Mouse (Mus musculus): ENCODE results near the gene Ddx39. TPM values are rescaled to one million over a fixed set of nuclear protein-coding genes. Genes with fewer than 3 reads are reported as not detected.
A peak's percentile ranks its signal among the peaks of the same experiment; 100 is the strongest.

The Ddx39 gene
- polyA plus RNA-seq, 1 experiment from 2014 or later: 191 TPM

GRCm38 (mm10) chr8:83706411-83706810 lies 8.6 kb upstream of the Ddx39 start:
- Histone ChIP-seq H3K9ac (replicated peaks; ENCODE audit: low read length) (no peak overlapping the region), H3K27ac (replicated peaks; ENCODE audit: low read depth, low read length) (no peak overlapping the region), H3K4me1 (ENCODE audit: control insufficient read depth, insufficient read depth, low read length) (no peaks in the 10 kb centered on the region), H3K36me3 (replicated peaks; ENCODE audit: control insufficient read depth, insufficient read depth, low read depth, low read length) (no peaks in the 10 kb centered on the region), H3K27me3 (ENCODE audit: control insufficient read depth, insufficient read depth, low read length) (no peaks in the 10 kb centered on the region), H3K9me3 (replicated peaks; ENCODE audit: control insufficient read depth, low read length) (no peaks in the 10 kb centered on the region), H3K4me3 (ENCODE audit: low read depth, low read length) (no peak overlapping the region), H3K4me2 (ENCODE audit: low read depth, low read length) (no peak overlapping the region)
- DNase-seq (ENCODE audit: low spot score) (no peak), ATAC-seq (replicated peaks; ENCODE audit: insufficient number of reproducible peaks, low FRiP score, low TSS enrichment, low read depth) (no peak)
- 62% methylated on average over 5 of the region's 5 CpGs for WGBS

GRCm38 (mm10) chr8:83707554-83707953 lies 7.4 kb upstream of the Ddx39 start:
- no peak for DNase-seq (ENCODE audit: low spot score)

GRCm38 (mm10) chr8:83714676-83715030 lies 324 bp upstream of the Ddx39 start:
- Histone ChIP-seq H3K4me2 (ENCODE audit: low read depth, low read length) (peak overlapping the region; percentile 11), H3K4me3 (ENCODE audit: low read depth, low read length) (peak overlapping the region; percentile 96), H3K4me1 (ENCODE audit: control insufficient read depth, insufficient read depth, low read length) (no peaks in the 10 kb centered on the region; the same call in 1 of the 2 replicates), H3K9ac (replicated peaks; ENCODE audit: low read length) (no peak overlapping the region; the same call in 1 of the 2 replicates), H3K9me3 (replicated peaks; ENCODE audit: control insufficient read depth, low read length) (no peaks in the 10 kb centered on the region), H3K27ac (replicated peaks; ENCODE audit: low read depth, low read length) (no peak overlapping the region), H3K36me3 (replicated peaks; ENCODE audit: control insufficient read depth, insufficient read depth, low read depth, low read length) (no peaks in the 10 kb centered on the region; the same call in 1 of the 2 replicates), H3K27me3 (ENCODE audit: control insufficient read depth, insufficient read depth, low read length) (no peaks in the 10 kb centered on the region)
- WGBS: 17% methylated on average over 8 of the region's 8 CpGs
- peak; percentile 40; the same call in 1 of the 2 replicates for ATAC-seq (replicated peaks; ENCODE audit: insufficient number of reproducible peaks, low FRiP score, low TSS enrichment, low read depth)
- no peak for DNase-seq (ENCODE audit: low spot score)

More at GRCm38 (mm10) chr8:83707554-83707953, 7.4 kb upstream of the Ddx39 start:
- H3K36me3 ChIP-seq (replicated peaks; ENCODE audit: control insufficient read depth, insufficient read depth, low read depth, low read length): no peaks in the 10 kb centered on the region
- no peaks in the 10 kb centered on the region for H3K4me1 ChIP-seq (ENCODE audit: control insufficient read depth, insufficient read depth, low read length)
- ATAC-seq (replicated peaks; ENCODE audit: insufficient number of reproducible peaks, low FRiP score, low TSS enrichment, low read depth): no peak
- WGBS: 79% methylated on average over 8 of the region's 8 CpGs
- no peak overlapping the region for H3K27ac ChIP-seq (replicated peaks; ENCODE audit: low read depth, low read length)
- no peaks in the 10 kb centered on the region for H3K9me3 ChIP-seq (replicated peaks; ENCODE audit: control insufficient read depth, low read length)
- H3K9ac ChIP-seq (replicated peaks; ENCODE audit: low read length): no peak overlapping the region
- no peaks in the 10 kb centered on the region for H3K27me3 ChIP-seq (ENCODE audit: control insufficient read depth, insufficient read depth, low read length)
- H3K4me3 ChIP-seq (ENCODE audit: low read depth, low read length): no peak overlapping the region
- no peak overlapping the region for H3K4me2 ChIP-seq (ENCODE audit: low read depth, low read length)

- H3K27ac ChIP-seq (replicated peaks; ENCODE audit: low read depth, low read length): no peak overlapping the region
- WGBS: 1% methylated on average over 17 of the region's 17 CpGs
- DNase-seq (ENCODE audit: low spot score): no peak
- no peak for ATAC-seq (replicated peaks; ENCODE audit: insufficient number of reproducible peaks, low FRiP score, low TSS enrichment, low read depth)
- H3K27me3 ChIP-seq (ENCODE audit: control insufficient read depth, insufficient read depth, low read length): no peaks in the 10 kb centered on the region
- H3K9ac ChIP-seq (replicated peaks; ENCODE audit: low read length): peak overlapping the region; percentile 89
- H3K9me3 ChIP-seq (replicated peaks; ENCODE audit: control insufficient read depth, low read length): no peaks in the 10 kb centered on the region
- peaks cover 6% of the 10 kb centered on the region for H3K36me3 ChIP-seq (replicated peaks; ENCODE audit: control insufficient read depth, insufficient read depth, low read depth, low read length)
- no peaks in the 10 kb centered on the region; the same call in 1 of the 2 replicates for H3K4me1 ChIP-seq (ENCODE audit: control insufficient read depth, insufficient read depth, low read length)
- peak overlapping the region; percentile 96 for H3K4me3 ChIP-seq (ENCODE audit: low read depth, low read length)
- H3K4me2 ChIP-seq (ENCODE audit: low read depth, low read length): peak overlapping the region; percentile 76
Measured at GRCm38 (mm10) chr8:83715771-83716170, 794 bp downstream of the Ddx39 start.

GRCm38 (mm10) chr8:83716563-83716962 lies 1.6 kb downstream of the Ddx39 start:
- peaks cover 14% of the 10 kb centered on the region for H3K36me3 ChIP-seq (replicated peaks; ENCODE audit: control insufficient read depth, insufficient read depth, low read depth, low read length)
- H3K4me3 ChIP-seq (ENCODE audit: low read depth, low read length): peak overlapping the region; percentile 96; the same call in 1 of the 2 replicates
- no peaks in the 10 kb centered on the region; the same call in 1 of the 2 replicates for H3K4me1 ChIP-seq (ENCODE audit: control insufficient read depth, insufficient read depth, low read length)
- no peaks in the 10 kb centered on the region for H3K9me3 ChIP-seq (replicated peaks; ENCODE audit: control insufficient read depth, low read length)
- no peak overlapping the region for H3K27ac ChIP-seq (replicated peaks; ENCODE audit: low read depth, low read length)
- DNase-seq (ENCODE audit: low spot score): no peak
- H3K9ac ChIP-seq (replicated peaks; ENCODE audit: low read length): no peak overlapping the region; the same call in 1 of the 2 replicates
- H3K27me3 ChIP-seq (ENCODE audit: control insufficient read depth, insufficient read depth, low read length): no peaks in the 10 kb centered on the region
- H3K4me2 ChIP-seq (ENCODE audit: low read depth, low read length): peak overlapping the region; percentile 76; the same call in 1 of the 2 replicates
- ATAC-seq (replicated peaks; ENCODE audit: insufficient number of reproducible peaks, low FRiP score, low TSS enrichment, low read depth): no peak
- WGBS: 72% methylated on average over 2 of the region's 2 CpGs

- Histone ChIP-seq H3K4me2 (ENCODE audit: low read depth, low read length) (no peak overlapping the region), H3K36me3 (replicated peaks; ENCODE audit: control insufficient read depth, insufficient read depth, low read depth, low read length) (peaks cover 31% of the 10 kb centered on the region), H3K27ac (replicated peaks; ENCODE audit: low read depth, low read length) (no peak overlapping the region), H3K4me3 (ENCODE audit: low read depth, low read length) (no peak overlapping the region), H3K27me3 (ENCODE audit: control insufficient read depth, insufficient read depth, low read length) (no peaks in the 10 kb centered on the region), H3K9me3 (replicated peaks; ENCODE audit: control insufficient read depth, low read length) (no peaks in the 10 kb centered on the region), H3K9ac (replicated peaks; ENCODE audit: low read length) (no peak overlapping the region), H3K4me1 (ENCODE audit: control insufficient read depth, insufficient read depth, low read length) (no peaks in the 10 kb centered on the region; the same call in 1 of the 2 replicates)
- ATAC-seq (replicated peaks; ENCODE audit: insufficient number of reproducible peaks, low FRiP score, low TSS enrichment, low read depth): no peak
- no peak for DNase-seq (ENCODE audit: low spot score)
- WGBS: 84% methylated on average over 2 of the region's 2 CpGs
Measured at GRCm38 (mm10) chr8:83719048-83719447, 4.1 kb downstream of the Ddx39 start.

- Histone ChIP-seq H3K4me2 (ENCODE audit: low read depth, low read length) (no peak overlapping the region), H3K4me1 (ENCODE audit: control insufficient read depth, insufficient read depth, low read length) (no peaks in the 10 kb centered on the region; the same call in 1 of the 2 replicates), H3K27me3 (ENCODE audit: control insufficient read depth, insufficient read depth, low read length) (no peaks in the 10 kb centered on the region), H3K4me3 (ENCODE audit: low read depth, low read length) (no peak overlapping the region), H3K9ac (replicated peaks; ENCODE audit: low read length) (no peak overlapping the region), H3K27ac (replicated peaks; ENCODE audit: low read depth, low read length) (no peak overlapping the region), H3K9me3 (replicated peaks; ENCODE audit: control insufficient read depth, low read length) (no peaks in the 10 kb centered on the region), H3K36me3 (replicated peaks; ENCODE audit: control insufficient read depth, insufficient read depth, low read depth, low read length) (peaks cover 31% of the 10 kb centered on the region)
- DNase-seq (ENCODE audit: low spot score) (no peak), ATAC-seq (replicated peaks; ENCODE audit: insufficient number of reproducible peaks, low FRiP score, low TSS enrichment, low read depth) (no peak)
- WGBS: 82% methylated on average over 2 of the region's 2 CpGs
Measured at GRCm38 (mm10) chr8:83719693-83720092, 4.7 kb downstream of the Ddx39 start.

- Histone ChIP-seq H3K27ac (replicated peaks; ENCODE audit: low read depth, low read length) (no peak overlapping the region), H3K27me3 (ENCODE audit: control insufficient read depth, insufficient read depth, low read length) (no peaks in the 10 kb centered on the region), H3K9me3 (replicated peaks; ENCODE audit: control insufficient read depth, low read length) (no peaks in the 10 kb centered on the region), H3K4me2 (ENCODE audit: low read depth, low read length) (no peak overlapping the region), H3K4me1 (ENCODE audit: control insufficient read depth, insufficient read depth, low read length) (no peaks in the 10 kb centered on the region; the same call in 1 of the 2 replicates), H3K4me3 (ENCODE audit: low read depth, low read length) (no peak overlapping the region), H3K9ac (replicated peaks; ENCODE audit: low read length) (no peak overlapping the region), H3K36me3 (replicated peaks; ENCODE audit: control insufficient read depth, insufficient read depth, low read depth, low read length) (peaks cover 34% of the 10 kb centered on the region)
- ATAC-seq (replicated peaks; ENCODE audit: insufficient number of reproducible peaks, low FRiP score, low TSS enrichment, low read depth) (no peak), DNase-seq (ENCODE audit: low spot score) (no peak)
- 91% methylated on average over 25 of the region's 25 CpGs for WGBS
Measured at GRCm38 (mm10) chr8:83721405-83722025, 6.5 kb downstream of the Ddx39 start.

All from embryonic facial prominence, embryonic 11.5 days (tissue).